Mouse (Mus musculus) forelimb bud, embryonic 11.5 days (tissue): Measurements from ENCODE around the gene Zfp800.

Experiments
- DNase-seq: peaks from one replicate; pipeline ENCODE4 v3.0.0-alpha.2; 2012; ENCODE audit warnings: low read depth, low spot score

Gene Zfp800

DNA sequence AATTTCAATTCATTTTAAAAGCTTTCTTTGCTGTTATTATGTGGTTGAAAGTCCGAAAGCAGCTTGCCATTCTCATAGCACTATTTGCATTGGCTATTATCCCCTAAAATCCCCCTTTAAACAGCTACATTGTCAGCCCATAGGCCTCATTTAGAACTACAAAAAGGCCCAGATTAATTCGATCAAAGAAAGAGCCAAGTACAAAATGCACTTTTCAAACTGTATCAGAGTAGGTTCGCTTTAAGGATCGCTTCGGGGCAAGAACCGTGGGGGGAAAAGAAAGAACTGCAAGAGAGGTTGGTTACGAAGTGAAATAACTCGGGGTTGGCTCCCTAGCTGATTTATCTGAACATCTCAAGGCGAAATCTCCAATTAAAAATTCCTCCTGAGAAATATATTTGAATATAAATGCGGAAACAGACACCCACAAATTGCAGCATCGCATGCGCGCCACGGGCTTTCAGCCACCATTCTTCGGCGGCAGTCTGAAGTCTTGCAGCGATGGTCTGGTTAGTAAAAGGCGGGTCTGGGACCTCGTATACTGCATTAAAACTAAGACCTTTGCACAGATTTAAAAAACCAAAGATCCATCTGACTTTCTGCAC is 850 bp downstream of the Zfp800 start:
- no peak for DNase-seq

DNA sequence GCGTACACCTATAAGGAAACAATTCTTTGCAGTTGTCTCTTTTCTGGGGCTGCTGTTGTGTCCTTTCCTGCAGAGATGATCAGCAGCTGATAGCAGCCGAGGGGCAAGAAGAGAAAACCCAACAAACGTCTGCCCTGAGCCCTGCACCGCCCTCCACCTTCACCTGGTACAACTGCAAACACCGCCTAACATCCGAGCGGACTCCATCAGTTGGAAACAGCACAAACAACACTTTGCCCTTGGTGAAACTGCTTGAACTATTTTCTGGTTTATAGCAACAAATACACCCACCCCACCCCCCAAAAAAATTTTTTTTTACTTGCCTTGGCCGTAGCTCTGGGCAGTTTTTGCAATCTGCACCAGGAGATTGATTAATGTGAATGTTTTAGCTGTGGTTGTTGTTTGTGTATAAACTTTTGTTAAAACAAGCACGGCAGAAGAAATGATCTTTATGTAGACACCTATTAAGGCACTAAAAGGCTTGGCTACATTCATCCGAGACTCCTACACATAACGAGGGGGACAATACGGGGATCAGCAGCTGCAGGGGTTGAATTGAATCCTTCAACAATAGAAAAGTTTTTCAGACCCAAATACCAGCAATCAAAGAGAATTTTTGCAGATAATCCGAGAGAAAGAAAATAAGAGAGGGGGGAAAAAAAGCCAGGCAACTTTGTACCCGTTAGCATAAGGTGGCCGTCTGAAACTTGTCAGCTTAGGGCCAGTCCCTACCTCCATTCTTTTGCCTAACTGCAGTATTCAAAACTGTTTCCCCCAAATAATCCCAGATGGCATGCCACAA is 1.6 kb downstream of the Zfp800 start:
- peak; percentile 10 for DNase-seq

DNA sequence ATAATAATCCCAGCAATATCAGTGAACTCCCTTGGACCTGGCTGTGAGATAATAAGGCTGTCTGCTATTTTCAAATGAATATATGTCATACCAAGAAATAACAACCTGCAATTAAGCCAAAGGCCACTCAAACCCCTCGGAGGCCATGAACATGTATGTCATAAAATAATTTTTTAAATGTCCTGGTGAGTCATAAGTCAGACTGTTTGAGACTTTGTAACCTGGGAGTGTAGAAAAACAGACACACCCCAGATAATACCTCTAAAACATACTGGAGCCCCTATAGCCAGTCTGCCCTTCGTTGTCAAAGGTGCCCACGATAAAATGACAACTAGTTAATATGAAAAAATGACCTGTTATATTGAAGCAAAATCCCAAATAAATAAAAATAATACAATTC is 8.8 kb downstream of the Zfp800 start:
- DNase-seq, result no peak

DNA sequence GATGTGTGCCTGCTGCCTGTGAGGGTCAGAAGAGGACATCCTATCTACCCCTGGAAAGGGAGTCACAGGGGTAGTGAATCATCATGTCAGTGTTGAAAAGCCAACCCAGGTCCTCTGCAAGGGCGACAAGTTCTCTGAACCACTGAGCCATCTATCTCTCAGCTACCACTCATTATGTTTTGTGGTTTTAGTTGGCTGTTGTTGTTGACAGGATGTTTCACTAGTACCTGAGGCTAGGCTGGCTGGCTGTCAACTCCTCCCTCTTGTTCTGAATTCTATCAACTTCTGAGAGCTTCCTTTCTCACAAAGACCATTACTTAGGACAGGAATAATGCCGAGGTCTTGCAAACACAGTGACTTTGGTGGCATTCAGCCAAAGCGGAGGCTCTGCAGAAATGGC is 12.6 kb downstream of the Zfp800 start:
- no peak for DNase-seq

DNA sequence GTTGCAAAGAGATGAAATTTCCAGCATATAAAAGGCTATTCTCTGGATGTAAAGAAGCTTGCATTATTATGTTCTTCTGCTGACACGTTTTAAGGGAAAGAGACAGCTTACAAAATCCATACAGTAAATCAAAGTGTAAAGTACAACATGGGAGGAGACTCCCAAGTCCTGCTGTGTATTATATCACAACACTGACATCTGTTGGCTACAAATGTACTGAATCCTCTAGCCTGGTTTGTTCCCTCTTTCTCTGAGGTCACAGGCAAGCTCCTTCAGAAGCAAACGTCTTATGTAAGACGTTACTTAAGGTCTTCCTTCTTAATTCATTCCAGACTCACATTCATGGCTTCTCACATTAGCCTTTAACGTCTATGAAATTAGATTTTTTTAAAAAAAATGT is 15.8 kb downstream of the Zfp800 start:
- DNase-seq, result no peak

DNA sequence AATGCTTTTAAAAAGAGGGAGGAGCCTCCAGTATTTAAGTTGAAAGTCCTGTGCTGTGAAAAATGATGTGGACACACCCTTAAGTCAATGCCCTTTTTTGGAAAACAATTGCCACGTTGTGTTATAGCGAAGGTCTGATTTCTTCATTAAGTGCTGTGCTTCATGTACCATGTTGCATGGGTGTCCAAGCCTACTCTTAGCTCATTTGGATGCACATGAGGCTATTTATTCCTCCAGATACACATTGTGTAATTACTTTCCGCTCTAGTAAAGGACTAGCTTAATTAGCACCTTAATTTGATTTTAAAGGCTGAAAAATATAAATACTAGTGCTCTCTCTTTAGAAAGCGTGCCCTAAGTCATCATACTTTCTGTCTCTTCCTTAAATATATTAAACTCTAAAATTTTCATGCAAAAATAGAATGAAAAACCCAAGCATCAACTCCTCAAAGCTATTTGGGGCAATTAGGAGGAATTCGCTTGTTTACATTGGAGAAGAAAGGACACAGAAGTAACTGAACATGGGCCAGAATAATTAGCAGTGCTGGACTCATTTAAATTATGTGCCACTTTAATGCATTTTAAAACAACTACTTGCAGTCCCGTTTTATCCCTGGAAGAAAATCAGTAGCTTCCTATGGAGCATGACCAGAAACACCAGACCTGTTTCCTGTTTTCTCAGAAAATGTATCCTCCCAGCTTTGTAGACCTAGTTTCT is 27.7 kb downstream of the Zfp800 start:
- no peak for DNase-seq

DNA sequence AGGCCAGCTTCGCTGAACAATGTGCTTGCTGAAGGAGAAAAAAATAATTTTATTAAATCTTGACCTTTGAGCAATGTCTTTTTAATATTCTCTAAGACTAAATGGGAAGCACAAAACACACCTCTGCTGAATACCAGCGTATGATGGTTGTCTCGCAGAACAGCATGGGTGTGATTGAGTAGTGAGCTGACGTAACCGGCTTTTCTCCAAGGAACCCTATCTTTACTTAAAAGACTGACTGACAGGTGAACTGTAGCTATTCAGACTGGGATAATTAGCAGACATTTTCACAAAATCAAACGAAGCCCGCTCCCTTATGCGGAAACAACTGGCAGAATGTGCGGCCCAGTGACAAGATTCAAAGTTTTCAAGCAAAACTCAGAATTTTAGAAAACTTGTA is 30.2 kb downstream of the Zfp800 start:
- DNase-seq, result no peak

DNA sequence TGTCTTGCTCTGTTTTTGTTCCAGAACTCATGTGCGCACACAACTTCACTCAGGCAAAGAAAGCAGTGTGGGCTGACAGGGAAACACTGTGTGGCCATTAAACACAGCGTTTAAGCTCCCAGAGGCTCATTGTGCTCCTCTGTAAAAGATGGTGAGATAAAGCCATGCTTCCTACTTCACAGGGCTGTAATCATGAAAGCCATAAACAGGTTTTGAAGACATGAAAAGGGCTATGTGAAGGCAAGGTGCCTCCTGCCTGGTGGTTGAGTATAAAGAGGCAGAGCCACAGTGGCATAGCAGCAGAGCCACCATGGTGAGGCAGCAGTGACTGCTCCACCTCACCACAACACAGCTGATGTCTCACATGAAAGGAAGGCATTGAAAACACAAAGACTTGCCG is 46.7 kb downstream of the Zfp800 start:
- no peak for DNase-seq

DNA sequence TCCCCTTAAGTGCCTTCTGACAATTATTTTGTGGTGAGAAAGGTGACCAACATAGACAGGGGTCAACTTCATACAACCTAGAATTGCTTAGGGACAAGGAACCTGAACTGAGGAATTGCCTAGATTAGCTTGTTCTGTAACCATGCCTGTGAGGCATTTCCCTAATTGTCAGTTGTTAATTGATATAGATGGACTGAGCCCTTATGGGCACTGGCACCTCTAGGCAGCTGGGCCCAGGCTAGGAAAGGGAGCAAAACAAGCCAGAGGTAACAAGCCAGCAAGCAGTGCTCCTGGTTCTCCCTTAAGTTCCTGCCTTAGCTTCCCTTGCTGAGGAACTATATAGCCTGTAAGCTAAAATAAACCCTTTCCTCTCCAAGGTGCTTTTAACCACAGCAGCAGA is 52.1 kb downstream of the Zfp800 start:
- no peak for DNase-seq

DNA sequence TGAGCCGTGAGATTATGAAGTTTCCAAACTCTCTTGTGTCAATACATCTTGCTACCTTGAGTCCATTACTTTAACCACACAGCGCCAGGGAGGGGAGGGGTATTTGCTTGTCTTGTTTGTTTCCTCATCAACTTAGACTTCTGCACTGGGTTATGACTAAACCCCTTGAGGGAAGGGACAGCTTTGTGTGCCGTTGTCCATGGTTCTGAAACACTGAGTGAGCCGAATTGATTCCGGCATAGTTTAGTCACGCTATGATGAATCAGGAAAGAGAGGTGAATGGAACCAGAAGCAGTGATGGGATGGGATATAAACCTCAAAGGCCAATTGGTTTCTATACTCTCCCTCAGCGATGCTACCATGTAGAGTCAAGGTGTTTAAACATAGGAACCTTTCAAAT is 52.6 kb downstream of the Zfp800 start:
- peak; percentile 61 for DNase-seq

DNA sequence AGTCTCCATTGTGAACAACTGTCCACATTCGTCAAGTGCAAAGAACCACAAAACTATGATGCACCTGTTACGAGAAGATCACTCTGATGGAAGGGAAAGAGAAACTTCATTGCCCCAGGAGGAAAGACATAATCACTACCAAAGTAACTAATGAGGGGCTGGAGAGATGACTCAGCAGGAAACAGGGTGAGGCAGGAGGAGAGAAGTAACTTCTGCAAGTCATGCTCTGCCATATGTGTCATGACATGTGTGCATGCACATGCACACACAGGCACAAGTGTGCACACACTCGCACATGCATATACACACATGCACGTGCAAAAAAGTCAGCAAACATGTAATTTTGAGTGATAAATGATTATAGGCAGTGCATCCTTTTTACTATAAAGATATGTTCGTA is 54.9 kb downstream of the Zfp800 start:
- no peak for DNase-seq

DNA sequence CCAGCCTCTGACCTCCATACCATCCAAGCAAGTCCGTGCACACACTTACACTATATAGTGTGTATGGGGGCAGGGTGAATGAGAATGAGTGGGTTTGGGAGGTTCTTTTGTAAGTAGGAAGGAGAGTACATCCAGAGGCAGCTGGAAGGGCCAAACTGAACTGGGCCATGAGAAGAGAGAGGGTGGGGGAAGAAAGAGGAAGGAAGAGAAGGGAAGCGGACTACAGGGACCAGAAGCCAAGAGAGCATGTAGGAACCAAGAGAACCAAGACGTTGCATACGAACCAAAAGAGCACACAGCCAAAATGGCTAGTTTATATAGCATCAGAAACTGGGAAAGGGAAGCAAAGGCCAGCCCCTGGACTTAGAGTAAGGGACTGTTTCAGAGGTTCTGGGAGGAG is 56.6 kb downstream of the Zfp800 start:
- DNase-seq, result no peak

DNA sequence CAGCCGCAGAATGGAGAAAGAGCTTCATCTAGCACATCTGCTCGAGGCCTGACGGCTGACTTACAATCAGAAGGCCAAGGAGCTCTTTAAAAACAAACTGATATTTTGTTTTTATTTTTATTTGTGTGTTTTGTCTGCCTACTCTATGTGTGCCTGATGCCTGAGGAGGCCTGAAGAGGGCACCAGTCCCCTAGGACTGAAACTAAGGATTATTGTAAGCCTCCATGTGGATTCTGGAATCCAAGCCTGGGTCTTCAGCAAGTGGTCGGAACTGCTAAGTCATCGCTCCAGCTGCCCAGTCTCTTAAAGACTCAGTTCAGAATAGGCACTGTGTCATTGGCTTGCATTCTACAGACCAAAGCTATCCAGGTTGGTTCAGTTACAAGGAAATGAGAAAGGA is 58.4 kb downstream of the Zfp800 start:
- no peak for DNase-seq

DNA sequence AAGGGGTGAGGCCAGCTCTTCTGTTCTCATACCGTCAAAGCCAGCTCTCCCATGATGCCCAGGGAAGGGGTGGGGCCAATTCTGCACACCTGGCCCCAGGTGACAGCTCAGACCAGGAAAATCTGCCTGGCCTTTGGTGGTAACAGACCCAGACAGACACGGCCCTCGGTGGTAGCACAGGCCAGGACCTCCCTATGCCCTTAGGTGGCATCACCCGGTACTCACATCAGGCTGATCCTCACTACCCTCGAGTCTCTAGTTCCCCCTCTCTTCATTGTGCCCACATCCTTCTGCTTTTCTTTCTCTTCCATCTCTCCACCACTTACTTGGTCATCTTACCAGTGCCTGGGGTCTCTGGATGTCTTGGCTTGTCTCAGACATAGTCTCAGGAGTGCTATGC is 64.1 kb downstream of the Zfp800 start:
- no peak for DNase-seq

DNA sequence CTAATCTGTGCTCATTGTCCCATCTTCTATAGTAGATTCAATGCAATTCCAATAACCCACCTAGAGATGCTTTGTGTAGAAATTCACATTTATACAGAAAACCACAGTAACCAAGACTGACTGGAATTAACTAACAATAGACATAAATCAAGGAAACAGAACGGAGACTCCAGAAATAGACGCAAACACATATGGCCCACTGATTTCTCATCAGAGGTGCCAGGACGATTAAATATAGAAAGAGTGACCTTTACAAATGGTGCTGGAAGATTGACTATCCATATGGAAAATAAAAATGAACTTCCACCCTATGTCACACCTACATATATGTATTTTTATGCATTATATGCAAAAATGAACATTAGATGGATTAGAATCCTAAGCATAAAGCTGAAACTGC is 65.3 kb downstream of the Zfp800 start:
- no peak for DNase-seq

DNA sequence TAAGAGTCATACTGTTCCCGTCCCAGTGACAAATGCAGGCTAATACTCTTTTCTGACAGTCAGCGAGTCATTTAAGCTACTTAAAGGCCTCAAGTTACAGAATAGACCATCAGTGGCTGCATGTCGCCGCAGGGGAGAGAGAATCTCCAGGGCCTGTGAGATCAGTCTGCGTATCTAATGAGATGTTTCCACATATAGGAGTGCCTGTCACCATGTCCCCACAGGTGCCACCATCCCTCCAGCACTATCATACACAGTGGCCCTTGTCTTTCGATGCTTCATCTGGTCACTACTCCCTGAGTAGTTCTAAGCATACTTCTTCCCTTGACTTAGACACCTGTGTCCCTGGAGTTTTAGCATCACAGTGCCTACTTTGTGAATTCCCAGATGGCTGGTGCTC is 68.0 kb downstream of the Zfp800 start:
- DNase-seq, result no peak

DNA sequence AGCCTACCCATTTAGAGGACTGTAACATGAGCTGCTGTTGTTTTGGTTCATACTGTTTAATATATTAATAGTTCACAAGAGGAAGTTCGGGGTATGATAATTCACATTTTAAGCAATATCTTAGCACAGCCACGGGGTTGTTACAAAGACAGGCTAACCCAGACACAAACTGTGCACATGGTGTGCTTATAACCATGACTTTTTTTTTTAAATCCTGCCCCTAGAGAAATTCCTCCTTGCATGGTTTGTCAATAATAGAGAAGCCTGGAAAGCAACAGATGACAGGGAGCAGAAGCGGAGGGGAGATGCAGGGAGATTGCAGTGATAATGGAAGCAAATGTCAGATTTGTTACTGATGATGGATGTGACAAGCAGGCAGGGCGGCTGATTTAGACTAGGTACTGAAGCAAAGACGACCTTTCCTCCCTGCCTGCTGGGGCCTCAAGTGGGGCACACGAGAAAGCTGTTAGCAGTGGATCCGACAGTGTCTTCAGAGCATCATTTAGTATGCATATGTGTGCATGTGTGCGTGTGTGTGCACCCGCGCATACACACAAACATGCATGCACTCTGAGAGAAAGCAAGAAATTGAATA is 68.7 kb downstream of the Zfp800 start:
- no peak for DNase-seq

DNA sequence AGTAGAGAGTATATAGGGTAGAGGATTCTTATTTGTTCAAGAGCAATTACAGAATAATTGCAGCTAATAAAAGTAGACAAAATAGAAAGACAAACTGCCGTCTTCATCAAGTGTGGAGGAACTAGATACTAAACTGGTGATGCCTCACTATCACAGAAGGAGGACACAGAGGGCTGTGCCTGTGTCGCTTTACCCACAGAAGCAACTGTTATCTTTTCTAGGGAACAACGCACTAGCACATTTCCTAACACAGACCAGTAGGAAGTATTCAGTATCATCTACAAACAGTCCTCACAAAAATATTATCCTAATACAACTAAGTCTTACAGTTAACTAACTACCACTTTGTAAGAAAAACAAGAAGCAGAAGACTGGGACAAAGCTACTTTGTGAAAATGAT is 71.1 kb downstream of the Zfp800 start:
- DNase-seq, result no peak

DNA sequence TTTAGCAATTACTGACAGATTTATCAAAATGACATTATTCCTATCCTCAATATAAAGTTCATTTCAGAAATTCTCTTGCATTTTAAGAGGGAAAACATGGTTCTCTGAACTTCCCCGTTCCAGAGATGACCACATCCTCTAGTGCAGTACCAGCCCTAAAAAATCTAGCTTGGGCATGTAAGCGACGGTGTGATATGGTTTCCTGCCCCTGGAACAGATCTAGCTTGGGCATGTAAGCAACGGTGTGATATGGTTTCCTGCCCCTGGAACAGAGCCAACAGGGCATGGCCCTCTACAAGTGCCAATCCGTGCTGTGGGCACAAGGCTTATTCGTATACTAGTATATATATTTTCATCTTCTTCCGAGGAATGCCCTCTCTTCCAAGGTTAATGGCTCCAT is 75.4 kb downstream of the Zfp800 start:
- no peak for DNase-seq

DNA sequence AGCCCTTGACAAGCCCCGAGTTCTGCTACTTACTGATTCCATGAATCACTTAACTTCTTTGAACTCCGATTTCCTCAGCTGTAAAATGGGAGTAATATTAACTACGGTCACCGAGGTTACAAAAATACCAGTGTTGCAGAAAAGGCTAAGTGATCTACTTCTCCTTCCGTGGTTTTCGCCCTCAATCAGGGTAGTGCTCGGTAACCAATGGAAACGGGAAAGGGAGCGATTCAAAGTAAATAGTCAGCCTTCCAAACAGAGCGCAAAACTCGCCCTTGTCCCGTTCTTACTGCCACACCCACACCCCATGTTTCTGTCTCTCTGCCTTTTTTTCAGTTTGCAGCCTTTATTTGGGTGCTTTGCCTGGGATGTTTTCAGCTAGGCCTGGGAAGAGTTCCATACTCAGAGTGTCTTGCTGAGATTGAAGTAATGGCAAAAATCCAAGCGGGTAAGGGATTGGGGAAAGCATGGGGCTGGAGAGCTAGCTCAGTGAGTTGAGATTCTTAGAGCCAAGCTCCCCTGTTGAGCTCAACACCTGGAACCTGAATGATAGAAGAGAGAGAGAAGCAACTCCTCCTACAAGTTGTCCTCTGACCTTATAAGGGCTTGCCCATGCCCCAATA is 78.0 kb downstream of the Zfp800 start:
- no peak for DNase-seq

DNA sequence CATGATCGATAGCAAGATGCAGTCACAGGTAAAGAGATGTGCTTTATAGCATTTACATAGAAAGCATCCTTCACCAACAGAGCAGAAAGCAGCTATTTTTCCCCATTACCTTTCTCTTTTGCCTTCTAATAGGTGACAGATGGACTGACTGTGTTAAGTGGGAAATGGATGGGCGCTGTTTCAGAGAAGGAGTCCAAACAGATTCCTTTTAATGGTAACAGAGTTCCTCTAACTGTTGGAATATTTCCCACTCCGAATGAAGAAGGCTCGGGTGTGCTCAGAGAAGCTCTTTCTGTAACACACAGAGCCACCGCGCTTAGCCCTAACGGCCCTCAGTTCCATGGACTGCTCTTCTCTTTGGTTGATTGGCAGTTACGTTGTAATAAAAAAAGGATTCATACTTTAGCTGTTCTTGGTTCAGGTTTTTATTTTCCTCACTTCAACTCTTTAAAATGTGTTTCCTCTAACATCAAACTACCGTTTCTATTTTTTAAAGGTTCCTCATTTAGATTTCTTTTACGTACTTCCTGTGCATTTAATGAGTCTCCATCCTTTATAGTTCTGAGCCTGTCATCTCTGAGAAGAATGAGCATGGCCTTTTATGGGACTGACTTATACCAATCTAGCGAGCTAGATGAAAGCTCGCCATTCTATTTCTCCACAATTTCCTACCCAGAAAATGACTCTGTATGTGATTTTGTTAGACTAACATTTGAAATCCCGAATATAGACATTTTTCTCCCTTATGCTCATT is 78.8 kb downstream of the Zfp800 start:
- no peak for DNase-seq
